In genomic region chrX:106045928-106046327, GRCm38 (mm10) we compare ENCODE assay signal across 14 mouse cellular contexts. TPM values are rescaled to one million over a fixed set of nuclear protein-coding genes. Genes with fewer than 3 reads are reported as not detected.
DNase-seq lines count a peak whose midpoint lies in the region; ATAC-seq and TF ChIP-seq lines count a peak whose summit lies in the region.
"Had no signal": no experiment of that assay in that cellular context is flagged by ENCODE, and none has a peak within 500 bp of the region (broad histone marks: within the 10 kb centered on the region; RNA-seq: fewer than 3 reads in every experiment).

No protein-coding gene starts in this region.

- H3K9ac ChIP-seq in heart, embryonic 16.5 days (ENCODE audit: low read length) = no peak overlapping the region
- H3K9ac ChIP-seq in neural tube, embryonic 13.5 days = no peak overlapping the region
- no peak overlapping the region for H3K9ac ChIP-seq in neural tube, embryonic 15.5 days (replicated peaks)
- H3K9ac ChIP-seq in liver, embryonic 14.5 days (replicated peaks) = no peak overlapping the region
- H3K9ac ChIP-seq: forebrain, embryonic 15.5 days; limb, embryonic 12.5 days had no signal

- peaks cover 13% of the 10 kb centered on the region for H3K4me1 ChIP-seq in heart, embryonic 16.5 days (ENCODE audit: control insufficient read depth, insufficient read depth, low read length)
- peaks cover 19% of the 10 kb centered on the region for H3K4me1 ChIP-seq in neural tube, embryonic 13.5 days (replicated peaks)
- H3K4me1 ChIP-seq in neural tube, embryonic 15.5 days = no peaks in the 10 kb centered on the region; the same call in 1 of the 2 replicates
- H3K4me1 ChIP-seq in liver, embryonic 14.5 days (replicated peaks; ENCODE audit: control insufficient read depth in 2 of 2, insufficient read depth in 2 of 2, low read length in 1 of 2) = peaks cover 2 to 17% of the 10 kb centered on the region in 2 experiments

- H3K36me3 ChIP-seq in heart, embryonic 16.5 days (ENCODE audit: control insufficient read depth, insufficient read depth) = no peaks in the 10 kb centered on the region
- no peaks in the 10 kb centered on the region for H3K36me3 ChIP-seq in neural tube, embryonic 13.5 days
- no peaks in the 10 kb centered on the region for H3K36me3 ChIP-seq in neural tube, embryonic 15.5 days
- no peaks in the 10 kb centered on the region for H3K36me3 ChIP-seq in liver, embryonic 14.5 days (replicated peaks; ENCODE audit: control insufficient read depth, insufficient read depth, low read depth)
- H3K36me3 ChIP-seq: forebrain, embryonic 15.5 days; limb, embryonic 12.5 days had no signal

- no peaks in the 10 kb centered on the region for H3K27me3 ChIP-seq in heart, embryonic 16.5 days (ENCODE audit: control insufficient read depth, insufficient read depth, low read length)
- H3K27me3 ChIP-seq in neural tube, embryonic 13.5 days = no peaks in the 10 kb centered on the region; the same call in none of the 2 replicates
- H3K27me3 ChIP-seq in neural tube, embryonic 15.5 days (replicated peaks) = 0 out of 2 replicates have a peak, but pooled peaks cover 1% of the 10 kb centered on the region
- H3K27me3 ChIP-seq in liver, embryonic 14.5 days (ENCODE audit: control insufficient read depth, insufficient read depth, low read length) = no peaks in the 10 kb centered on the region
- H3K27me3 ChIP-seq: forebrain, embryonic 15.5 days had no signal

- H3K27ac ChIP-seq in heart, embryonic 16.5 days (ENCODE audit: low read length) = peak overlapping the region; percentile 31; the same call in 1 of the 2 replicates
- H3K27ac ChIP-seq in neural tube, embryonic 13.5 days (replicated peaks) = 0 out of 2 replicates have a peak overlapping the region, but pooled peaks have one; percentile 13
- no peak overlapping the region; the same call in 1 of the 2 replicates for H3K27ac ChIP-seq in neural tube, embryonic 15.5 days (replicated peaks)
- no peak overlapping the region for H3K27ac ChIP-seq in liver, embryonic 14.5 days
- H3K27ac ChIP-seq: forebrain, embryonic 15.5 days; gastrocnemius, adult 2 months; limb, embryonic 12.5 days had no signal

- WGBS in heart, embryonic 16.5 days = 55% methylated on average over 9 of the region's 9 CpGs
- 59% methylated on average over 9 of the region's 9 CpGs for WGBS in neural tube, embryonic 13.5 days
- WGBS in neural tube, embryonic 15.5 days = 81% methylated on average over 9 of the region's 9 CpGs
- WGBS in liver, embryonic 14.5 days (ENCODE audit: insufficient replicate concordance) = 50% methylated on average over 9 of the region's 9 CpGs

- TF ChIP-seq CTCF in liver, embryonic 14.5 days (IDR thresholded peaks at IDR 0.05; ENCODE audit: low read depth) = no peak

- intact Hi-C loops in heart, postnatal 14 days (cut with DNase I) = no loop called here

- TF ChIP-seq EP300 in liver, embryonic 14.5 days (IDR thresholded peaks at IDR 0.05; ENCODE audit: low read depth) = no peak

- H3K9me3 ChIP-seq in heart, embryonic 16.5 days (replicated peaks; ENCODE audit: control insufficient read depth, low read length) = no peaks in the 10 kb centered on the region
- H3K9me3 ChIP-seq in neural tube, embryonic 13.5 days = no peaks in the 10 kb centered on the region
- H3K9me3 ChIP-seq in neural tube, embryonic 15.5 days (replicated peaks) = no peaks in the 10 kb centered on the region
- no peaks in the 10 kb centered on the region for H3K9me3 ChIP-seq in liver, embryonic 14.5 days (ENCODE audit: control insufficient read depth, low read length)
- H3K9me3 ChIP-seq: forebrain, embryonic 15.5 days; G1E; limb, embryonic 12.5 days had no signal

- no peak overlapping the region; the same call in 1 of the 2 replicates for H3K4me2 ChIP-seq in heart, embryonic 16.5 days (ENCODE audit: low read depth, low read length)
- H3K4me2 ChIP-seq in neural tube, embryonic 13.5 days = no peak overlapping the region
- H3K4me2 ChIP-seq in neural tube, embryonic 15.5 days = no peak overlapping the region
- no peak overlapping the region for H3K4me2 ChIP-seq in liver, embryonic 14.5 days (ENCODE audit: low read depth)
- H3K4me2 ChIP-seq: forebrain, embryonic 15.5 days; limb, embryonic 12.5 days had no signal

- H3K4me3 ChIP-seq in heart, embryonic 16.5 days (ENCODE audit: low read length) = no peak overlapping the region
- H3K4me3 ChIP-seq in neural tube, embryonic 13.5 days = no peak overlapping the region
- H3K4me3 ChIP-seq in neural tube, embryonic 15.5 days (replicated peaks) = no peak overlapping the region
- no peak overlapping the region for H3K4me3 ChIP-seq in liver, embryonic 14.5 days (ENCODE audit: insufficient read depth in 1 of 2, low read depth in 2 of 2, low read length in 2 of 2)
- H3K4me3 ChIP-seq: forebrain, embryonic 15.5 days; gastrocnemius, adult 2 months; limb, embryonic 12.5 days had no signal

- ATAC-seq in heart, embryonic 16.5 days (replicated peaks; ENCODE audit: extremely low read depth, insufficient read depth, low FRiP score) = no peak
- no peak for ATAC-seq in neural tube, embryonic 13.5 days (ENCODE audit: low read depth)
- no peak for ATAC-seq in neural tube, embryonic 15.5 days (ENCODE audit: low FRiP score)
- ATAC-seq in liver, embryonic 14.5 days (ENCODE audit: insufficient read depth) = peak; percentile 40; the same call in 1 of the 2 replicates
- ATAC-seq: forebrain, embryonic 15.5 days had no signal

- no peak for DNase-seq in heart, postnatal 14 days
- DNase-seq in liver, embryonic 14.5 days (ENCODE audit: low read depth in 3 of 3, low spot score in 3 of 3) = no peak
- DNase-seq in adrenal gland, adult (ENCODE audit: inconsistent age in 2 of 2, low spot score in 1 of 2) = no peak
- no peak for DNase-seq in thymus, postnatal 10 days (ENCODE audit: low spot score in 2 of 2)
- no peak for DNase-seq in adrenal gland, adult 18-20 months (ENCODE audit: low spot score in 2 of 2)
- DNase-seq: cerebellum, adult 18-20 months; gastrocnemius, adult 2 months; retina, postnatal 1 day had no signal

RNA-seq across cellular contexts. Expression of gene Atp7a, which starts 18.9 kb away (rescaled TPM):
- 10.3 and 12.1 TPM in 2 replicates for polyA plus RNA-seq in heart, embryonic 16.5 days (2015; fragmentation: Nextera tagmentation; extraction: Ambion mirVana)
- total RNA-seq in heart, postnatal 14 days (2021) = 10 to 100 TPM in 1 of 2 experiments, 1 to 10 TPM in 1; 9.0 to 10.5 TPM
- polyA plus RNA-seq in neural tube, embryonic 13.5 days (2015; fragmentation: Nextera tagmentation; extraction: Ambion mirVana) = 14.8 and 16.2 TPM in 2 replicates
- 9.5 and 11.8 TPM in 2 replicates for polyA plus RNA-seq in neural tube, embryonic 15.5 days (2015; fragmentation: Nextera tagmentation; extraction: Ambion mirVana)
- polyA plus RNA-seq in liver, embryonic 14.5 days (2012; rRNA removed) = 1.6 and 2.3 TPM in 2 replicates
- polyA plus RNA-seq in liver, embryonic 14.5 days (2014; fragmentation: Nextera tagmentation; extraction: Ambion mirVana) = 7.5 and 7.8 TPM in 2 replicates
- 10 to 100 TPM; 28.7 to 43.2 TPM for total RNA-seq in adrenal gland, adult 18-20 months (2021)

RNA-seq across cellular contexts. Expression of gene Cox7b, which starts 30.4 kb away (rescaled TPM):
- polyA plus RNA-seq in heart, embryonic 16.5 days (2015; fragmentation: Nextera tagmentation; extraction: Ambion mirVana) = 884 and 895 TPM in 2 replicates
- total RNA-seq in heart, postnatal 14 days (2021) = 1,000 to 10,000 TPM; 1,519 to 1,551 TPM
- polyA plus RNA-seq in neural tube, embryonic 13.5 days (2015; fragmentation: Nextera tagmentation; extraction: Ambion mirVana) = 418 and 442 TPM in 2 replicates
- 449 and 530 TPM in 2 replicates for polyA plus RNA-seq in neural tube, embryonic 15.5 days (2015; fragmentation: Nextera tagmentation; extraction: Ambion mirVana)
- polyA plus RNA-seq in liver, embryonic 14.5 days (2012; rRNA removed) = 222 and 281 TPM in 2 replicates
- polyA plus RNA-seq in liver, embryonic 14.5 days (2014; fragmentation: Nextera tagmentation; extraction: Ambion mirVana) = 395 and 431 TPM in 2 replicates
- 100 to 1,000 TPM; 405 to 701 TPM for total RNA-seq in adrenal gland, adult 18-20 months (2021)

RNA-seq across cellular contexts. Expression of gene Magt1, which starts 34.2 kb away (rescaled TPM):
- 43.5 and 46.5 TPM in 2 replicates for polyA plus RNA-seq in heart, embryonic 16.5 days (2015; fragmentation: Nextera tagmentation; extraction: Ambion mirVana)
- 10 to 100 TPM; 30.2 to 40.6 TPM for total RNA-seq in heart, postnatal 14 days (2021)
- 27.3 and 34.4 TPM in 2 replicates for polyA plus RNA-seq in neural tube, embryonic 13.5 days (2015; fragmentation: Nextera tagmentation; extraction: Ambion mirVana)
- 20.0 and 28.4 TPM in 2 replicates for polyA plus RNA-seq in neural tube, embryonic 15.5 days (2015; fragmentation: Nextera tagmentation; extraction: Ambion mirVana)
- polyA plus RNA-seq in liver, embryonic 14.5 days (2012; rRNA removed) = 6.5 and 9.2 TPM in 2 replicates
- polyA plus RNA-seq in liver, embryonic 14.5 days (2014; fragmentation: Nextera tagmentation; extraction: Ambion mirVana) = 23.8 and 24.4 TPM in 2 replicates
- total RNA-seq in adrenal gland, adult 18-20 months (2021) = 10 to 100 TPM; 52.9 to 53.2 TPM

Comparison
In these comparisons a context has a peak if more than half of its experiments do, and no peak if none do; other contexts are left out.
1. H3K27ac ChIP-seq: peak in heart, embryonic 16.5 days (single experiment) and neural tube, embryonic 13.5 days (single experiment); none in neural tube, embryonic 15.5 days (single experiment) and liver, embryonic 14.5 days (single experiment).